Mouse (Mus musculus): ENCODE data around the gene Krt26.
A peak's percentile ranks its signal among the peaks of the same experiment; 100 is the strongest.

The Krt26 gene

DNA sequence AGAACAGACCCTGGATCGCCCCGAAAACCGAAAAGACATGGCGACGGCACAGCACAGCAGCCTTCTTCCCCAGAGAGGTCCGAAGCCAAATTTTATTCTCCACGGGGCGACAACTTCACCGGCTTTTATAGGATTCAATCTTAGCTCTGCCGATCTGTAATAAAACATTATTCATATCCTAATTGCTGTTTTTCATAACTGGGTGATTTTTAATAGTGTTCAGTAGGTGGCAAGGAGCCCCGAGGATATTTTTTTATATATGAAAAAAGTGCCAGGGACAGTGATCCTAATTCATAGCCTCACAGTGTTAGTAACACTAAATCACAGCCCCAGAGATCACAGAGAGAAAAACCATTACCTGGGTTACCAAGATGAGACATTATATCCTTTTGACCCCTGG is at the start of gene Krt26:
TSS of gene Krt26 (minus strand) at position 101 of the 400 bp plus-strand sequence.
- DNase-seq (ENCODE audit: low spot score in 2 of 2): no peak

- DNase-seq (ENCODE audit: low spot score in 2 of 2): peak; percentile 87 to 88
Measured at GRCm38 (mm10) chr11:99385813-99386721, 48.3 kb upstream of the Krt26 start.

DNA sequence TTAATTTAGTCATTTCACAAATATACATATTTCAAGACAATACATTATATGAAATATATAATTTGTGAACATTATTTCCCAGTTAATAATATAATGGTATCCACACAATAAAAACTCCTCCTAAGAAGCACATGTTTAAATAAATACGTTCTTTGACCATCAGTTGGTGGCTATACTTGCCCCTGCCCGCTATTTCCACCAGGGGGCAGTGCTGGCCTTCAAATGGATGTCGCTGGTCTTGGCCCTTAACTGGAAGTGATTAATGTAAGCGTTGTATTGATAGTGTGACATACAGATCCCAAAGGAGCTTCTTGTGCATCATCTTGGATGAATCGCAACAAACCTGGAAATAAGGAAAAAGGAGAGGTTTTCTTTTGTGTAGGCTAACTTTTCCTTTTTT is 41.8 kb upstream of the Krt26 start:
- DNase-seq (ENCODE audit: low spot score in 2 of 2): peak; percentile 81 to 88

- DNase-seq (ENCODE audit: low spot score in 2 of 2): no peak
Measured at GRCm38 (mm10) chr11:99374803-99375202, 37.0 kb upstream of the Krt26 start, which contains the start of gene Krt28. Krt28 (minus strand) TSS chr11:99374903.

DNA sequence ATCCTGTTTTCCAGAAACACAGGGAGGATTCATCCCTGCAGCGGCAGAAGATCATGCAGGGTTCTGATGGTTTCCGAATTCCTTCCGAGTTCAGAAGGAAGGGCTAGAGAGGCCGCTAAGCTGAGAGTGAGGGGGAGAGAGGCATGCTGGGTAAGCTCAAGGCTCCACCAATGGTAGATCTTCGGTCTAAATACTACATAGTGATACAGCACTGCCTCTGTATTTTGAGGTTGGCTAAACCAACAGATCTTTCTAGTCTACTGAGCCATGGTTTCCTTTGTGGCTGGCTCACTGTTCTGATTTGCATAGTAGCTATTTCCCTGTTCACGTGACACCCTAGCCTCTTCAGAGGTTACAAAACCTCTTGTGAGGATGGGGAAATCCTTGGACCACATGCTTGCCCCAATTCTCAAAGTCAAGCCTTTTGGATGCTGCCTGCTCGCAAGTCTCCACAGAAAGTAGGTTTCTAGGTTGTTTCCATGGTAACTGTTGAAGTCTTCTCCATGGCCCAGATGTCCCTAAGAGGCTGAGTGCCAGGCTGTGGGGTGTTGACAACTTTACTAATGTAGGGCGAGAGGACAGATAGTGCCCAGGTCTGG is 32.2 kb upstream of the Krt26 start:
- DNase-seq (ENCODE audit: low spot score in 2 of 2): peak; percentile 60 to 63

- DNase-seq (ENCODE audit: low spot score in 2 of 2): no peak
Measured at GRCm38 (mm10) chr11:99369229-99369628, 31.5 kb upstream of the Krt26 start.

GRCm38 (mm10) chr11:99366791-99367190 is 29.0 kb upstream of the Krt26 start:
- DNase-seq (ENCODE audit: low spot score in 2 of 2): no peak

DNA sequence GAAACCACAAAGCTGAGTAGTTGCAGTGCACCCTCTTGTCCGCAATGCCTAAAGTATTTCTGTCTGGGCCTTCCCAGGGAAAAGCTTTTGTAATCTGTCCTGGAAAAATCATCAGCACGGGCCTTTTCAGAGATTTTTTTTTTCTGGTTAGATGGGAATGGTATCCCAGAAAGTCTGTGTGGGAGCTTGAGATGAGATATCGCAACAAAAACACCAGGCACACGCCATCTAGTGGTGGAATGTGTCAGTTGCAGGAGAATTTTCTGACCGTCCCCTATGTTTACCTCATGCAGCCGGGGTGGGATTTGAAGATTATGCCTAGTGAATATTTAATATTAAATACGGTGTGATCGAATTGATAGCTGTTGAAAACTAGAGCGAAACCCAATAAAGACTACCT is 26.6 kb upstream of the Krt26 start:
- DNase-seq (ENCODE audit: low spot score in 2 of 2): peak; percentile 56 to 62

- no peak for DNase-seq (ENCODE audit: low spot score in 2 of 2)
Measured at GRCm38 (mm10) chr11:99361423-99361822, 23.7 kb upstream of the Krt26 start.

DNA sequence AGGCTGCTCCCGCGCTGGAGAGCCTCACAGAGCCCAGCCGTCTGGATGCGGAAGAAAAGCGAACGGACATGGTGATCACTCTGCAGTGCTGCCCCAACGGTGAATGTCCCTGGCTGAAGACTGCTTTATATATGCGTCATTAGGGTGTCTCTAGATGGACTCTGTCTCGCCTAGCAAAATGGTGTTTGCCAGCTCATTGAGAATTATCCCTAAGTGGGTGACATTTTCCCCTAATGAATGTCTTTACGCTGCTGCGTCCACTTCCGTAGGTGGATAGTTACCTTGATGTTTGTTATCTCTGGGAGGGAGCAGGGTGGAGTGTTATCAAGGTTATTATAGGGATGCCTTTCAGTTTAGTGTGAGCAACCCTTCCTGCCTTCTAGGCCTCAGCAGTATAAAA is 13.2 kb upstream of the Krt26 start, which contains the start of gene Krt27:
TSS of gene Krt27 (minus strand) at position 101 of the 400 bp plus-strand sequence.
- DNase-seq (ENCODE audit: low spot score in 2 of 2): no peak

DNA sequence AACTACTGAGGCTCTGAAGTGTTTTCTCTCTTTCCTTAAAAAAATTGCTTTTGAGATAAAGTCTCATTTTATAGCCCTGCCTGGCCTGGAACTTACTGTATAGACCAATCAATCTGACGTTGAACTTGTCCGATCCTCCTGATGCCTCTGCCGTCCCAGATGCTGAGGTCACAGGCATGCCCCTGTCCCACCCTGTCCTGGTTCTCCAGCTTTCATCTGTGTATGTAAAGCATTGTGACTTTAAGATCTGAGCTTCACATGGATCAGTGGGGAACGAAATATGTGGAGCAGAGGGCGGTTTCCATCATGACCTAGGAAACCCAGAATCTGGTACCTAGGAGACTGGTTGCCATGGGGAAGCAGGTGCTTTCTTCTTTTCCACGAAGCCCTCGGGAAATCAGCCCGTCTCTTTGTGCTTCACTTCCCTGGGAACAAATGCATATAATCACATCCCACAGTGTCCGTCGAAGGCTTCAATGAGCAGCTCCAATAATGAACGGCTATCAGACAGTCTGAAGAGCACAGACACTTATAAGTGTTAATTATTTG is 1.6 kb upstream of the Krt26 start:
- no peak for DNase-seq (ENCODE audit: low spot score in 2 of 2)

- peak; percentile 43 to 56 for DNase-seq (ENCODE audit: low spot score in 2 of 2)
Measured at GRCm38 (mm10) chr11:99333426-99333825, 4.3 kb downstream of the Krt26 start.

DNA sequence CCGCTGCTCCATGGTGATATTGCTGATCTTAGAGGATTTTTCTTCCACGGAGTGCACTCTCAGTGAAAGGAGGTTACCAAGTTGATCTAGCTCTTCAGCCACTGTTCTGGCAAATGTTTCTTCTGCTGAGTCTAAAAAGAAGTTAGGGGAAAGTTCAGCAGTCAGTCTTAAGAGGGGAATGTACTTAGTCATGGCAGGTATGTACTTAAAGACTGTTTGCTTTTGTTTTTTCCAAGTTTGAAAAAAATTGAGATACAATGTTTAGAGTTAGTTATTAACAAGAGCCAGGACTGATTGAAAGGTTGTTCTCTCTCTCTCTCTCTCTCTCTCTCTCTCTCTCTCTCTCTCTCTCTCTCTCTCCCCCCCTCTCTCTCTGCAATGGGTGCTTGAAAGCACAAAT is 8.1 kb downstream of the Krt26 start:
- no peak for DNase-seq (ENCODE audit: low spot score in 2 of 2)

- DNase-seq (ENCODE audit: low spot score in 2 of 2): no peak
Measured at GRCm38 (mm10) chr11:99322851-99323250, 14.9 kb downstream of the Krt26 start, which contains the start of gene Krt25. Krt25 (minus strand) TSS chr11:99322951.

GRCm38 (mm10) chr11:99321094-99321493 is 16.7 kb downstream of the Krt26 start:
- no peak for DNase-seq (ENCODE audit: low spot score in 2 of 2)

- no peak for DNase-seq (ENCODE audit: low spot score in 2 of 2)
Measured at GRCm38 (mm10) chr11:99319127-99319526, 18.6 kb downstream of the Krt26 start.

- no peak for DNase-seq (ENCODE audit: low spot score in 2 of 2)
Measured at GRCm38 (mm10) chr11:99316543-99316942, 21.2 kb downstream of the Krt26 start.

GRCm38 (mm10) chr11:99314594-99314993 is 23.2 kb downstream of the Krt26 start:
- DNase-seq (ENCODE audit: low spot score in 2 of 2): no peak

DNA sequence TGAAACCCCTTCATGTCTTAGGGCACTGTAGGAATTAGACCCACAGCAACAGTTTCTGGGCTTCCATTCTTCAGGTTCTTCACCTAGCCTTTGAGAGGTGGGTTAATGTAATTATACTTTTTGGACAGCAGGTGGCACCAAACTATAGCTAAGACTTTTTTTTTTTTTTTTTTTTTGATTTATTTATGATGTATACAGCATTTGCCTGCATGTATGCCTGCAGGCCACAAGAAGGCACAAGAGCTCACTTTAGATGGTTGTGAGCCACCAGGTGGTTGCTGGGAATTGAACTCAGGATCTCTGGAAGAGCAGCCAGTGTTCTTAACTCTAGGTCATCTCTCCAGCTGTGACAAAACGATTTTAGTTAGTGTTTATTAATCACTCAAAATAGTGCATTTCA is 26.9 kb downstream of the Krt26 start:
- no peak for DNase-seq (ENCODE audit: low spot score in 2 of 2)

- DNase-seq (ENCODE audit: low spot score in 2 of 2): peak; percentile 73 to 82
Measured at GRCm38 (mm10) chr11:99307579-99307978, 30.2 kb downstream of the Krt26 start.

- DNase-seq (ENCODE audit: low spot score in 2 of 2): no peak
Measured at GRCm38 (mm10) chr11:99295039-99295438, 42.7 kb downstream of the Krt26 start.

DNA sequence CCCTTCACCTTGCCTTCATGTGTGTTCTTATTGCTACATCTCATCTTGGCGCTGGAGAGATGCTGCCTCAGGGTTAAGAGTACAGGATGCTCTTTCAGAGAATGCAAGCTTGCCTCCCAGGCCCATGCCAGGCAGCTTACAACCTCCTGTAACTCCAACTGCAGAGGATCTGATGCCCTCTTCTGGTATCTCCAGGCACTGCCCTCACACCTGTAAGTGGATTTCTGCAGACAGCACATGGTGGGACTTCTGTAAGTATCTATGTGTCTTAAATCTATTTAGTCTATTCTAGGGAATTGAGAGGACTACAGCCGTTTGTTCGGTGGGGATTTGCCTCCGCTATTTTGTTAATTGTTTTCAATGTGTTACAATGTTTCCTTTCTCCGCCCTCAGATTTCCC is 44.9 kb downstream of the Krt26 start:
- peak; percentile 46 to 50 for DNase-seq (ENCODE audit: low spot score in 2 of 2)
